Mouse (Mus musculus): Measurements from ENCODE around the gene Dnase2a. TPM values are rescaled to one million over a fixed set of nuclear protein-coding genes. Genes with fewer than 3 reads are reported as not detected.

Dnase2a gene
- polyA plus RNA-seq, 1 experiment from 2014 or later, result 8.6 TPM

DNA sequence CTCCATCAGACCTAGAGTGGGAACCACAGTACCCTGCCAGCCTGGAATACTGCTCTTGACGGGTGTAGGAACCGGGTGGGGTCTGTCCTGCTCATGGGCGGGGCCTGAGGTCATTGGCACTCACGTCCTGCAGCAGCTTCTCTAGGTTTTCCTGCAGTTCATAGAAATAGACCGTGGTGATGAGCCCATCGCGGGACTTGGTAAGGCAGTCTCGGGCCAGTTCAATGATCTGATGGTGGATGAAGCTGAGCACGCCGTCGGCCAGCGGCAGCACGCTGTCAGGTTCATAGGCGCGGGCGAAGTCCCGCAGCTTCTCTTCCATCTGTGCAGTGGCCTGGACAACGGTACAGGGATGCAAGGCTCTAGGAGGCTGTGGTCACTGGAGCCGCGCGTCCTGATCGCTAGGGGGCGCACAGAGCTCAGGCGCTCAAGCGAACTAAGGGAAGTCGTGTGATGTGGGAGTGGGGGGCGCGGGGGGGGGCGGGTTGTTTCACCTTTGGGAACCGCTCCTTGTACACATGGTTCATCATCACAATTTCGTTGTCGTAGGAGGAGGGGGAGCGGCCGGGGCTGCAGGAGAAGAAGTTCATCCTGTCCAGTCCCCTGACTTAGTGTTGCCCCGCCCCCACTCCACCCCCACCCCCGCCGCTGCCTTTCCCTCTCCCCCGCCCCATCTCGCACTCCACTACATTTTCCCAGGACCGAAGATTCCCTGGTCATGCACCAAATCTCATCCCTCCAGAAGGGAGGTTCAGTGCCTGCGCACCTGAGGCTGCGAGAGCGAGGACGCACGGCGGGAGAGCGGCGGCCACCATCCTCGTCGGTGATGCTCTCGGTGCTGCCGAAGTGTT is 20.3 kb downstream of the Dnase2a start:
- H3K9me3 ChIP-seq (replicated peaks), result no peaks in the 10 kb centered on the region
- peak overlapping the region; percentile 45 for H3K9ac ChIP-seq
- peak; percentile 79 for ATAC-seq (ENCODE audit: low FRiP score)
- H3K27ac ChIP-seq, result no peak overlapping the region
- peaks cover 13% of the 10 kb centered on the region for H3K4me1 ChIP-seq
- H3K4me3 ChIP-seq, result peak overlapping the region; percentile 36
- peaks cover 60% of the 10 kb centered on the region for H3K27me3 ChIP-seq
- peak overlapping the region; percentile 64 for H3K4me2 ChIP-seq (replicated peaks)
- 3% methylated on average over 51 of the region's 52 CpGs for WGBS
- H3K36me3 ChIP-seq, result peaks cover 47% of the 10 kb centered on the region

DNA sequence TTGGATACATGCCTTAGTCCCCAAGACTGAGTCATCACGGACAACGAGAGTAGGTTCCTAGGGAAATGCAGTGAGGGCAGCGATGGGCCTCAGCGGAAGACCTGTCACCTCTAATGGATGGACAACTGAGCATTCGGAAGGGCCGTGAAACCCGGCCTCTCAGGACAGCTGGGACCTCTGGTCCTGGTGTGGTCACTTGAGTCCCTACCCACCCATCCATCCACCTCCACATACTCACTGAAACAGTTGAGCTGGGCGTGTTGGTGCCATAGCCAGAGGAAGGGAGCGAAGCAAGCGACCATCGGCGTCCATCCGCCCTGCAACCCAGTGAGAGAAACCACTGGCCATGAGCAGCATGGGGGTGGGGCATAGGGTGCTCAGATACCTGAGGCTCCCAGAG is 22.2 kb downstream of the Dnase2a start:
- Histone ChIP-seq H3K4me1 (peaks cover 32% of the 10 kb centered on the region), H3K4me2 (replicated peaks) (no peak overlapping the region), H3K27ac (no peak overlapping the region), H3K9ac (no peak overlapping the region), H3K36me3 (peaks cover 33% of the 10 kb centered on the region), H3K4me3 (no peak overlapping the region), H3K27me3 (peaks cover 67% of the 10 kb centered on the region), H3K9me3 (replicated peaks) (no peaks in the 10 kb centered on the region)
- 88% methylated on average over 13 of the region's 13 CpGs for WGBS
- ATAC-seq (ENCODE audit: low FRiP score), result no peak

DNA sequence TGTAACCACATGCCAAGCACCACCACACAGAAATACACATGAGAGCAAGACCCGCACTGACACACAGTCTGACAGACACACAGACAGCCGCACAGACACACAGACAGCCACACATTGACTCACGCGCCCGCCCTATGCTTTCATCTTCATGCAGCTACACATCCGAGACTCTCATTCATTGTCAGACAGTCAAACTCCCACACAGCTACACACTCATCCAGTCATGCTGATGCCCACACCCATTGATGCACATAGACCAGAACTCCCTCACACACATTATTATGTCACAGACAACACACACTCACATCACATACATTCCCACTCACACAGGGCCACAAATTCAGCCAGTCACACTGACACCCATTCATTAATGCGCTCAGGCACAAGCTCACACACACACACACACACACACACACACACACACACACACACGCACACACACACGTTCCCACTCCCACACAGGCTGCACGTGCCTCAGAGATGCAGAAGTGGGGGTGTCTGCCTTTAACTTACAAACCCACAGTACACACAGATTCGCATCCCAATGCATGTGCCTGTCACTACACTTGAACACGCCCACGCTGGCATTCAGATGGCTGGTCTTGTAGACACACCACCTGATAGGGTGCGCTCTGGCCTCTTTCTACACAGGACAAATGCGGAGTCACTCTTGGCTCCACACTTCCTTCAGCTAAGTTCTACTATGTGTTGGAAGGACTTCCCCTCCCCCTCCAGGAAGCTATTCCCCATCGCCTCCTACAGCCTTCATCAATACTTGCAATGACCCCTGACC is 25.6 kb downstream of the Dnase2a start:
- H3K27ac ChIP-seq, result no peak overlapping the region
- ATAC-seq (ENCODE audit: low FRiP score), result no peak
- peaks cover 76% of the 10 kb centered on the region for H3K27me3 ChIP-seq
- peak overlapping the region; percentile 70 for H3K4me3 ChIP-seq
- H3K4me1 ChIP-seq, result peaks cover 37% of the 10 kb centered on the region
- 78% methylated on average over 16 of the region's 16 CpGs for WGBS
- H3K36me3 ChIP-seq, result peaks cover 15% of the 10 kb centered on the region; the same call in 1 of the 2 replicates
- H3K4me2 ChIP-seq (replicated peaks), result peak overlapping the region; percentile 65
- no peaks in the 10 kb centered on the region for H3K9me3 ChIP-seq (replicated peaks)
- H3K9ac ChIP-seq, result peak overlapping the region; percentile 14

DNA sequence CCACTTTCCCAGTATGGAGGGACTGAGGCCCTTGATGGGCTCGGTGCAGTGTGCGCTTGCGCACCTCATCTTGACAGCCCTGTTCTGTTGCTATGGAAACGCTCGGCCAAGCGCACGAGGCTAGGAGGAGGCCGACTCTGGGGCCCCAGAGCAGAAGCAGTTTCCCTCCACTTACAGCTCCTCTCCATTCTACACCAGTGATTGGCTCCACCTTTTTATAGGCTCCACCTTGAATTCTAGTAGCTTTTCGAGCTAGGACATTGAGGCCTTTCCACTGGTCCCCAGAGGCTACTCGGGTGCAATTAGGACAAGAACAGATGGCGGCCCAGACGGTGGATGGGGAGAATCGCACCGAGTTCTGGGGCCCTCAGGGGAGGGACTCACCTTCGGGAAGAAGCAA is 26.5 kb downstream of the Dnase2a start:
- peaks cover 15% of the 10 kb centered on the region; the same call in 1 of the 2 replicates for H3K36me3 ChIP-seq
- H3K9me3 ChIP-seq (replicated peaks), result no peaks in the 10 kb centered on the region
- peak overlapping the region; percentile 70 for H3K4me3 ChIP-seq
- H3K27me3 ChIP-seq, result peaks cover 68% of the 10 kb centered on the region
- peak overlapping the region; percentile 65 for H3K4me2 ChIP-seq (replicated peaks)
- peak overlapping the region; percentile 89 for H3K9ac ChIP-seq
- peak overlapping the region; percentile 53 for H3K27ac ChIP-seq
- ATAC-seq (ENCODE audit: low FRiP score), result peak; percentile 61
- peaks cover 31% of the 10 kb centered on the region for H3K4me1 ChIP-seq
- WGBS, result 2% methylated on average over 15 of the region's 15 CpGs

DNA sequence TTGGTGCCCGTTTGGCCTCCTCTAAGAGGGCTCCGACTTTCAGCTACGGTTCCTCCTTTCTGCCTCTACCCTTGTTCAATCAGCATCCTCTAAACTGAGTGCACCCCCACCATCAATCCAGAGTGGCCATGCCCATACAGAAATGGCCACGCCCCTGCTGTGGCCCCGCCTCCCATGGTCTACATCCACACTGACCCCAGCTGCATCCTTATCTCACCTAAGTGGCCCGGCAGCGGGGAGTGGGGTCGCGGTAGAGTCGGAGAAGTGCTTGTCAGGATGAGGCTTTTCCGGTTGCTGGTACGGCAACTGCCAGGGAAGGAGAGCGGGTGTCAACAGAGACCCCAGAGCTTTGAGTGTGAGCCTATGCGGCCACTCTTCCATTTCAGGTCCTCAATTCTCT is 27.1 kb downstream of the Dnase2a start:
- no peaks in the 10 kb centered on the region for H3K9me3 ChIP-seq (replicated peaks)
- H3K4me2 ChIP-seq (replicated peaks), result peak overlapping the region; percentile 65
- H3K27ac ChIP-seq, result peak overlapping the region; percentile 53
- H3K27me3 ChIP-seq, result peaks cover 65% of the 10 kb centered on the region
- peaks cover 13% of the 10 kb centered on the region; the same call in 1 of the 2 replicates for H3K36me3 ChIP-seq
- 8% methylated on average over 14 of the region's 14 CpGs for whole genome bisulfite sequencing
- peak overlapping the region; percentile 70 for H3K4me3 ChIP-seq
- H3K4me1 ChIP-seq, result peaks cover 31% of the 10 kb centered on the region
- ATAC-seq (ENCODE audit: low FRiP score), result peak; percentile 29; the same call in 1 of the 2 replicates
- peak overlapping the region; percentile 89; the same call in 1 of the 2 replicates for H3K9ac ChIP-seq

DNA sequence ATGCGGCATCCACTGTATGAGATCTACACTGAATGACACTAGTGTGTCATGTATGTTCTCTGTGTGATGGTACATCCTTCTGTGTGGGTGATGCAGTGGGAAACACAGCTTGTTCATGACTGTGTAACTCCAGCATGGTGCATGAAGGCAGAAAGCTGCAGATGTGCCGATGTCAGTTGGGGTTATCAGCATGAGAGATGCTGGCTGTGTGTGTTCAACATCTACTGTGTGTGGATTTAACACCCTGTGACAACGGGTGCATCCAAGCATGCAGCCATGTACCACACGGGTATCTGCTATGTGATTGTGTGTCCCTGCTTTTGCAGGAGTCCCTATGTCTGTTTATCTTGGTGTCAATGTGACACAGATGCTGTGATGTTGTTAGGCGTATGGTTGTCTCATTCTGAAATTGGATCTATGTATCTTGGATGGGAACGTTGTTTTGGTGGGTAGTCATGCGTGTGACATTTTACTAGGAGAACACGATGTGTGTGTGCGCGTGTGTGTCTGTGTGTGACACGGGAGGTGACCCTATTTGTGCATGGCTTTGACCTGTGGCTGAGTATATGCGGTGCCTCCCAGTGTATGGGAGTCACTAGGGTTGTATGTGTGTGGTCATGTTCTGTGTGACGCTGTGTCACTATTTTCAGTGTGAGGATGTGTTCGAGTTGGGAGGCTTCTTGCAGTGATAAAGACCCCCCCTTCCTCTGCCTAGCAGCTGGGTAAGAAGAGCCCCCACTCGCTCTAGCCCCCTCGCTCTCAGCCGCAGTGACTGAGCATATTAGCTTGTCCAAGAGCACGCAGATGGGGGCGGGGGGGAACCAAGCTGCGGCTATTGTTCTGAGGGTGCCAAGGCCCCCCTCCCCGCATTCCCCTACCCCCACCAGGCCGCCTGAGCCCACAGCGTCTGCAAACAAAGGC is 27.9 kb downstream of the Dnase2a start:
- H3K4me3 ChIP-seq, result peak overlapping the region; percentile 70
- peak; percentile 53 for ATAC-seq (ENCODE audit: low FRiP score)
- peak overlapping the region; percentile 65 for H3K4me2 ChIP-seq (replicated peaks)
- peak overlapping the region; percentile 89 for H3K9ac ChIP-seq
- H3K4me1 ChIP-seq, result peaks cover 31% of the 10 kb centered on the region
- no peaks in the 10 kb centered on the region for H3K9me3 ChIP-seq (replicated peaks)
- H3K27me3 ChIP-seq, result peaks cover 67% of the 10 kb centered on the region
- H3K27ac ChIP-seq, result peak overlapping the region; percentile 96
- peaks cover 8% of the 10 kb centered on the region; the same call in 1 of the 2 replicates for H3K36me3 ChIP-seq
- WGBS, result 16% methylated on average over 23 of the region's 23 CpGs

DNA sequence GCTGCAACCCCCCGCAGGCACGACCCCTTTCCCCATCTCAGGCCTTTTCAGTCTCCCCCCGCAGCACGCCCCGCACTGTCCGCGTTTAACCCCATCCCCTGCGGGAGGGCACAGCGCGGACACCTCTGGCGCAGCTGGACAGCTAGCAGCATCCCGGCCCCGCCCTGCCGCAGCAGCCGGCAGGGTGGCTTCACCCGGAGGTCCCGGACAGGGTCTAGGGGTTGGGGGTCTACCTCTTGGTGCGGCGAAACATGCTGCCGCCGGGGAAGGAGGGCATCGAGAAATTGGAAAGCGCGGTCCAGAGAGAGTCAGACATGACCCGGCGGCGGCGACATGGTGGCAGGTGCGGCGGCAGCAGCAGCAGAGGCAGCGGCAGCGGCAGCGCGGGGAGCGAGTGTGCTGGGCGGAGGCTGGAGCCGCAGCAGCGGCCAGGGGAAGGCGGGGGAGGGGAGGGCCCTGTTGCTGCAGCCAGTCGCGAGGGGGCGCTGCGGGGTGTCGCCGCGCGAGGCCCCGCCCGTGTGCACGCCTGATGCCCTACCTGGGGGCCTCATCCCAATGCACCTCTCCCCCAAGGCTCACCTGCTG is 28.7 kb downstream of the Dnase2a start, which contains the start of gene Mast1:
Mast1 (minus strand) TSS at position 398 of the 585 bp plus-strand sequence.
- Histone ChIP-seq H3K27me3 (peaks cover 62% of the 10 kb centered on the region), H3K4me2 (replicated peaks) (peak within 1 kb of the TSS; percentile 65), H3K9ac (peak within 1 kb of the TSS; percentile 89), H3K27ac (peak within 1 kb of the TSS; percentile 96), H3K4me1 (peaks cover 31% of the 10 kb centered on the region), H3K36me3 (peaks cover 2% of the 10 kb centered on the region; the same call in 1 of the 2 replicates), H3K4me3 (peak within 1 kb of the TSS; percentile 70), H3K9me3 (replicated peaks) (no peaks in the 10 kb centered on the region)
- under 1% methylated on average over 49 of the region's 50 CpGs for WGBS
- peak; percentile 72 for ATAC-seq (ENCODE audit: low FRiP score)

DNA sequence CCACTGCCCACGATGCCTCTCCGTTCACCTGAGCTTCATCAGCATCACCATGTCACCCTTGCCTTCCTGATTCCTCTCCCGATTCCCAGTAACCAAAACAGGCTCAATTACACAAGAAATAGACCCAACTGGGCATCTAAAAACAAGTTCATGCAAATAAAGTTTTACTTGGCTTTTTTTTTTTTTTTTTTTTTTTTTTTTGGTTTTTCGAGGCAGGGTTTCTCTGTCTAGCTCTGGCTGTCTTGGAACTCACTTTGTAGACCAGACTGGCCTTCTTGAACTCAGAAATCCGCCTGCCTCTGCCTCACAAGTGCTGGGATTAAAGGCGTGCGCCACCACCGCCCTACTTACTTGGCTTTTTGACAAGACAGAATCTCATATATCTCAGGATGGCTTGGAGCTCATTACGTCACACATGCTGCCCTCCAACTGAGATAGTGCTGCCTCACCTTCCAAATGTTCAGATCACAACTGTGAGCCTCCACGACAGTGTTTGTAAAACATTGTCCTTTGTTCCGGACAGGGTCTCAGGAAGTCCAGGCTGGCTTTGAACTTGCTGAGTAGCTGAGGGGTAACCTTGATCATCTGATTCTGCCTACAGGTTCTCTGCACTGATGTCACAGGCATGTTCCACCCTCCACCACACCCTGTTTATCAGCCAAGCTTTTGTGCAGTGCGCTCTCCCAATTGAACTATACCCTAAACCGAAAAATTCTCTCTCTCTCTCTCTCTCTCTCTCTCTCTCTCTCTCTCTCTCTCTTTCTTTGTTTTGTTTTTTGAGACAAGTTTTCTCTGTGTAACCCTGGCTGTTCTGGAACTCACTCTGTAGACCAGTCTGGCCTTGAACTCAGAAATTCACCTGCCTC is 29.5 kb downstream of the Dnase2a start:
- peak overlapping the region; percentile 89; the same call in 1 of the 2 replicates for H3K9ac ChIP-seq

DNA sequence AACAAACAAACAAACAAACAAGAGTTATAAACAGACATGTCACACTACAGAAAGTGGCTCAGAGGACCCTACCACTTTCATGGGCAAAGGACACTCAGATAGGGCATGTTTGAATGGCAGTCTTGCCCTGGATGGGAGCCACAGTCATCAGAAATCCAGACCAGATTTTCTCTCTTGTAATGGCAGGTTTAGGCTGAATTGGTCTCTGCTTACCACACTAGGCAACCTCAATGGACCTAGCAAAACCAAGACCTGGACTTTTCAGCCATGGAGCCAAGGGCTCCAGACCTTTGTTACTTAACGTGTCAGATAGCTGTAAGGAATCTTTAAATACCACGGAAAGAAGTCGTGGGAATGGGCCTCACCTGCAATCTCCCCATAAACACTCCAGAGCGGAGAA is 35.3 kb downstream of the Dnase2a start:
- Histone ChIP-seq H3K4me2 (replicated peaks) (no peak overlapping the region), H3K27me3 (peaks cover 68% of the 10 kb centered on the region)
- ATAC-seq (ENCODE audit: low FRiP score), result no peak

More for the DNA sequence above, 29.5 kb downstream of the Dnase2a start:
- no peak for ATAC-seq (ENCODE audit: low FRiP score)
- Histone ChIP-seq H3K4me1 (peaks cover 31% of the 10 kb centered on the region), H3K9me3 (replicated peaks) (no peaks in the 10 kb centered on the region), H3K36me3 (no peaks in the 10 kb centered on the region), H3K4me2 (replicated peaks) (peak overlapping the region; percentile 65), H3K4me3 (peak overlapping the region; percentile 70), H3K27ac (peak overlapping the region; percentile 96; the same call in 1 of the 2 replicates), H3K27me3 (peaks cover 58% of the 10 kb centered on the region)
- WGBS, result 66% methylated on average over 13 of the region's 13 CpGs

DNA sequence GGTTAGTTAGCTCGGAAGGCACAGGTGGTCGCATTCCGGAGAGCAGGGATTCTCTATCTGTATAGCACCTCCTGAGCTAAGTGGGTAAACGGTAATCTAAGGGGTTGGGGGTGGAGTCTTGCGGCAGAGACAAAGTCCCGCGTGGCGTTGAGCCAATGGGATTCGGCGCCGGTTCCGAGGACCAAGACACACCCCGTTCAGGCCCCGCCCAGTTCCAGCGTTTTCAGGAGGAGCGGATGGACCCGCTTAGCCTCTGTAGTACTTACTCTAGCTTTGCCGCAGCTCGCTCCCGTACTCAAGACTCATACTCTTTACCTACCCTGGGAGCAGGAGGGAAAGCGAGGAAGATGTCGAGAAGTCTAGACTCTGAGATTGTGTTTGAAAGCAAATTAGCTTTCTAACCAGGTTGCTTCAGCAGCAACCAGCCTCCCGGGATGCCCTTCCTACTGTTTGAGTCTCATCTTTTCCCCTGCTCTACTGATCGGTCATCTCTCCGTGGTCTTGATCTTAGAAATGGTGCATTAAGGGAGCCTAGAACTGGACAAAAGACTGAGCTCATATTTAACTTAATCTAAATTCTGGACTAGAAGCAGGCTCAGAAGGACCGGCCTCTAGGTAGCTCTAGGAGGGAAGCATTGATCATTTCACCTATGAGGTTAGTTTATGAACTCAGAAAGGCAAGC is 36.3 kb downstream of the Dnase2a start:
- Histone ChIP-seq H3K36me3 (no peaks in the 10 kb centered on the region), H3K4me2 (replicated peaks) (peak overlapping the region; percentile 67), H3K27ac (no peak overlapping the region), H3K9me3 (replicated peaks) (no peaks in the 10 kb centered on the region), H3K9ac (no peak overlapping the region), H3K4me1 (peaks cover 27% of the 10 kb centered on the region), H3K4me3 (peak overlapping the region; percentile 51), H3K27me3 (peaks cover 73% of the 10 kb centered on the region)
- peak; percentile 45; the same call in 1 of the 2 replicates for ATAC-seq (ENCODE audit: low FRiP score)
- 4% methylated on average over 26 of the region's 26 CpGs for WGBS

More for the DNA sequence above, 35.3 kb downstream of the Dnase2a start:
- H3K9me3 ChIP-seq (replicated peaks), result no peaks in the 10 kb centered on the region
- H3K36me3 ChIP-seq, result no peaks in the 10 kb centered on the region
- 24% methylated on average over 4 of the region's 4 CpGs for WGBS
- H3K4me3 ChIP-seq, result no peak overlapping the region
- H3K27ac ChIP-seq, result no peak overlapping the region
- no peak overlapping the region for H3K9ac ChIP-seq
- H3K4me1 ChIP-seq, result peaks cover 27% of the 10 kb centered on the region
